Mouse (Mus musculus) myocyte (in vitro differentiated cells): Measurements from ENCODE around the gene Gm17304. TPM values are rescaled to one million over a fixed set of nuclear protein-coding genes. Genes with fewer than 3 reads are reported as not detected.

ENCODE experiments used
- H3K27me3 ChIP-seq: one replicate; pipeline ENCODE4 v1.6.1; 2011; ENCODE audit not compliant: control insufficient read depth, insufficient read depth, insufficient read length
- H3K36me3 ChIP-seq: one replicate; pipeline ENCODE4 v1.6.1; 2011; ENCODE audit not compliant: control insufficient read depth, insufficient read depth
- H3K4me2 ChIP-seq: one replicate; pipeline ENCODE4 v1.6.1; 2011; ENCODE audit warnings: low read depth, control low read depth
- H3K4me3 ChIP-seq: one replicate; pipeline ENCODE4 v1.5.1; 2011; ENCODE audit warnings: mild to moderate bottlenecking, control low read depth, moderate library complexity
- H3K79me2 ChIP-seq: one replicate; pipeline ENCODE4 v1.6.1; 2011; ENCODE audit not compliant: control insufficient read depth, insufficient read depth
- H3ac ChIP-seq: one replicate; pipeline ENCODE4 v1.6.1; 2011; ENCODE audit not compliant: control insufficient read depth, insufficient read length
- CEBPB ChIP-seq: IDR thresholded peaks from 2 replicates; pipeline ENCODE4 v1.6.1; 2011; ENCODE audit warnings: mild to moderate bottlenecking, moderate library complexity; ENCODE audit not compliant: poor library complexity, insufficient read depth, severe bottlenecking
- E2F4 ChIP-seq: IDR thresholded peaks from one replicate; pipeline ENCODE4 v1.6.1; 2011; ENCODE audit warnings: mild to moderate bottlenecking, control low read depth, moderate library complexity; ENCODE audit not compliant: insufficient read depth
- MAX ChIP-seq: IDR thresholded peaks from one replicate; pipeline ENCODE4 v1.6.1; 2011; ENCODE audit warnings: low read depth, mild to moderate bottlenecking, control low read depth
- MYOD1 ChIP-seq, 3 experiments: IDR thresholded peaks; one replicate each; pipeline ENCODE4 v1.6.1; 2011; ENCODE audit warnings: control low read depth in 2 of 3, low read depth in 2 of 3, mild to moderate bottlenecking in 2 of 3, moderate library complexity in 1 of 3; ENCODE audit not compliant: insufficient read length in 2 of 3, control insufficient read depth in 1 of 3
- MYOG ChIP-seq, 3 experiments: IDR thresholded peaks; one replicate each; pipeline ENCODE4 v1.6.1; 2011; ENCODE audit warnings: control low read depth in 2 of 3, low read depth in 2 of 3, mild to moderate bottlenecking in 2 of 3; ENCODE audit not compliant: insufficient read length in 2 of 3, control insufficient read depth in 1 of 3, insufficient read depth in 1 of 3
- POLR2A ChIP-seq: IDR thresholded peaks from one replicate; pipeline ENCODE4 v1.6.1; 2011; ENCODE audit warnings: low read depth, mild to moderate bottlenecking, control low read depth, moderate library complexity; ENCODE audit not compliant: insufficient read length
- POLR2AphosphoS2 ChIP-seq: IDR thresholded peaks from one replicate; pipeline ENCODE4 v1.6.1; 2011; ENCODE audit warnings: low read depth, control low read depth; ENCODE audit not compliant: insufficient read length
- REST ChIP-seq: IDR thresholded peaks from one replicate; pipeline ENCODE4 v1.6.1; 2011; ENCODE audit warnings: mild to moderate bottlenecking, control low read depth, moderate library complexity; ENCODE audit not compliant: insufficient read depth, insufficient read length
- SRF ChIP-seq: IDR thresholded peaks from one replicate; pipeline ENCODE4 v1.6.1; 2011; ENCODE audit warnings: low read depth; ENCODE audit not compliant: control insufficient read depth, insufficient read length
- TCF12 ChIP-seq: IDR thresholded peaks from one replicate; pipeline ENCODE4 v1.6.1; 2011; ENCODE audit warnings: mild to moderate bottlenecking, control low read depth; ENCODE audit not compliant: poor library complexity, insufficient read depth, severe bottlenecking
- TCF3 ChIP-seq: IDR thresholded peaks from one replicate; pipeline ENCODE4 v1.6.1; 2011; ENCODE audit warnings: low read depth, control low read depth; ENCODE audit not compliant: insufficient read length
- USF1 ChIP-seq: IDR thresholded peaks from one replicate; pipeline ENCODE4 v1.6.1; 2011; ENCODE audit warnings: low read depth, mild to moderate bottlenecking, control low read depth, moderate library complexity
- polyA plus RNA-seq: library from polyadenylated mRNA; unstranded; fragments of >200 nt; fragmentation: generic; extraction: Trizol; gene quantifications from one replicate; pipeline ENCODE4 v1.2.1, GENCODE M21; 2012; ENCODE audit warnings: missing spikeins

The Gm17304 gene
- polyA plus RNA-seq, 1 experiment, result not detected

DNA sequence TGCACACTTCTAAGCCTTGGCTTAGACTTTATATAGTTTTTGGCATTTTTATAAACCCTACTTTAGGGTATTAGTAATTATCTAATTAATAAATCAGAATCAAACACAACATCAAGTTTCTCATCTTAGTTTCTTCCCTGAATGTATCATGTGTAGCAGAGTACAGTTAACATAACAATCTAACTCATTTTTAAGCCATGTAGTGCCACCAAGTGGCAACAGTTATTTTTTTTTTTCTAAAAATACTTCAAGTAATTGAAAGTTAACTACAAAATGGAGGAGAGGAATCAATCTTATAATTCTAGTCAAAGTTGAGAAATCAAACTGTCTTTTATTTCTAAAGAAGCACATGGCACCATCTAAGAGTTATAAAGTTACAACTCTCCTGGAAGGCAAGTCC lies 40.5 kb downstream of the Gm17304 start:
- no peak overlapping the region for H3K4me3 ChIP-seq
- TF ChIP-seq USF1 (no peak), MYOD1 (IDR thresholded peaks at IDR 0.05; ENCODE audit: control insufficient read depth in 1 of 3, insufficient read length in 2 of 3, low read depth in 2 of 3) (no peak), CEBPB (no peak), TCF3 (no peak), POLR2A (no peak), MYOG (IDR thresholded peaks at IDR 0.05; ENCODE audit: control insufficient read depth in 1 of 3, insufficient read depth in 1 of 3, insufficient read length in 2 of 3, low read depth in 2 of 3) (no peak), SRF (no peak)

DNA sequence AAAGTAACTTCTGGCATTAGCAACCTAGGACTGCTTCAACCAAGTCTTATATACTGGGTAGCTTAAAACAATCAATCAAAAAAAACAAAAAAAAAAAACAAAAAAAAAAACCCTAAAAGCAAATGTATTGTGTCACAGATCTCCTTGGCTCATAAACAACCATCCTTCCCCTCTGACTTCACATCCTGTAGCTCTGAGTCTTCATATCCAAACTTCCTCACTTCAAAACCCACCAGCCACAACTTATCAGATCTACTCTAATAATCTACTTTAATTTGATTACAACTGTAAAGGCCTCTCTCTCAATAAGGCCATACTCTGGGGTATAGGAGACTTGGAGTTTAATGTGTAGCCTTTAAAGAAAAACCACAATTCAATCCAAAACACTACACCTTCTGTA lies 41.1 kb downstream of the Gm17304 start:
- no peak overlapping the region for H3K4me3 ChIP-seq
- TF ChIP-seq MAX (no peak), TCF3 (no peak), POLR2AphosphoS2 (no peak), CEBPB (no peak), MYOD1 (IDR thresholded peaks at IDR 0.05; ENCODE audit: control insufficient read depth in 1 of 3, insufficient read length in 2 of 3, low read depth in 2 of 3) (no peak), MYOG (IDR thresholded peaks at IDR 0.05; ENCODE audit: control insufficient read depth in 1 of 3, insufficient read depth in 1 of 3, insufficient read length in 2 of 3, low read depth in 2 of 3) (no peak), POLR2A (no peak), REST (no peak), SRF (no peak), USF1 (no peak), TCF12 (no peak), E2F4 (no peak)

More for the DNA sequence above, 40.5 kb downstream of the Gm17304 start:
- Histone ChIP-seq H3K79me2 (peaks cover 38% of the 10 kb centered on the region), H3ac (no peak overlapping the region), H3K4me2 (no peak overlapping the region), H3K27me3 (no peaks in the 10 kb centered on the region), H3K36me3 (no peaks in the 10 kb centered on the region)

DNA sequence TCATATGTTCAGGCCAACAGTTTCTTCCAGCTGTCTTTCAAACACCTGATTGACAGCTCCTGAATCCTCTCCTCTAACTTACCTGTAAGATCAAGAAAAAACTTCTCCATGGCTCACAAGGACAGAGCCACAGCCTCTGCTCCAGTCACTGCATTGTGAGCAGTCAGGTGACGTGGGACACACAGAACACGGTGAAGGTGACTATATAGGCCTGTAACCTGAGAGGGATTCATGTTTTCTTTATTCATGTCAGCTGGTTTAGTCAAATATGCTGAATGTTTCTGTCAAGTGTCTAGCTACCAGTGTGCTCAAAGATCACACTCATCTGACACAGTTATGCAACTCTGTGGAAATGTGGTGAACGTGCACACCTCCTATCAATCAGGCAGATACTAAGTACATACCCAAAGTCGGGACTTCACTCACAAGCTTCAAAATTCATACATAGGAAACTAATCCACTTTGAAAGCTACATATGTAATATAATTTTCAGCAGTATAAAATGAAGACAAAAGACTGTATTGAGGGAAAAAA lies 43.4 kb downstream of the Gm17304 start:
- H3K79me2 ChIP-seq, result peaks cover 53% of the 10 kb centered on the region
- no peak for TF ChIP-seq MYOD1 (IDR thresholded peaks at IDR 0.05; ENCODE audit: control insufficient read depth in 1 of 3, insufficient read length in 2 of 3, low read depth in 2 of 3)
- no peak for TF ChIP-seq TCF3
- no peak for TF ChIP-seq MYOG (IDR thresholded peaks at IDR 0.05; ENCODE audit: control insufficient read depth in 1 of 3, insufficient read depth in 1 of 3, insufficient read length in 2 of 3, low read depth in 2 of 3)
- no peak for TF ChIP-seq SRF
- TF ChIP-seq REST, result no peak
- no peak overlapping the region for H3K4me2 ChIP-seq
- H3ac ChIP-seq, result no peak overlapping the region
- no peaks in the 10 kb centered on the region for H3K27me3 ChIP-seq
- H3K4me3 ChIP-seq, result no peak overlapping the region
- H3K36me3 ChIP-seq, result peaks cover 5% of the 10 kb centered on the region

More for the DNA sequence above, 41.1 kb downstream of the Gm17304 start:
- Histone ChIP-seq H3K4me2 (no peak overlapping the region), H3K36me3 (peaks cover 4% of the 10 kb centered on the region), H3K27me3 (no peaks in the 10 kb centered on the region), H3K79me2 (peaks cover 43% of the 10 kb centered on the region), H3ac (no peak overlapping the region)

DNA sequence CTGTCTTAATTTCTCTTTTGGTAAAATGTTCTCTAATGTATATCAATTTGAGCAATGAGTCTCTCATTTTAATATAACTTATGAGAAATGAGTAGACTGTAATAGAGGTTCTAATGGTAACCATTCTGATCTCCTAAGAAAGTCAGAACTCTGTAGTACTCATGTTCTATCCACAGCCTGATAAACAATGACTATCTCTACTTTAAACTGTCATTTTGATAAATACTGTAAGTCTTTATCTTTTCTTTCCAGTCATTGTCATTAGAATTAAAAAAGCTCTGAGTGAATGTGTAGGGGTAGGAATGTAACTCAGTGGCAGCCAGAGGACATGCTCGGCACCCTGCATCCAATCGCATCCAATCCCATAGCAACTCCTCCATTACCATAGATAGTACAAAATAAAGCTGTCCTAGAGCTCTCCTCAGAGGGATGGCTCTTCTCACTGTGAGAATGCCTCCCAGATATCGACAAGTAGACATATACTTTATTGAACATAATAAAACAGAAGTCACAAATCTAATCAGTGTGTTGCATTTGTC lies 44.0 kb downstream of the Gm17304 start:
- no peak for TF ChIP-seq POLR2AphosphoS2
- TF ChIP-seq MYOD1 (IDR thresholded peaks at IDR 0.05; ENCODE audit: control insufficient read depth in 1 of 3, insufficient read length in 2 of 3, low read depth in 2 of 3), result no peak
- no peak for TF ChIP-seq MAX
- TF ChIP-seq CEBPB, result no peak
- no peak for TF ChIP-seq E2F4
- no peak for TF ChIP-seq TCF3
- Histone ChIP-seq H3ac (no peak overlapping the region), H3K27me3 (no peaks in the 10 kb centered on the region), H3K4me3 (no peak overlapping the region), H3K36me3 (peaks cover 9% of the 10 kb centered on the region), H3K4me2 (no peak overlapping the region), H3K79me2 (peaks cover 55% of the 10 kb centered on the region)

Other genes with a start within 250 kb of the Gm17304 start
- not detected for gene Barhl2, start 150.9 kb upstream of the Gm17304 start, polyA plus RNA-seq
- 5.1 TPM for gene Zfp644, start 88.2 kb downstream of the Gm17304 start, polyA plus RNA-seq